Mouse (Mus musculus): ENCODE measurements around the gene Bola2. TPM values are rescaled to one million over a fixed set of nuclear protein-coding genes. Genes with fewer than 3 reads are reported as not detected.

Gene Bola2
- total RNA-seq (2015): 49.8 and 60.5 TPM in 2 replicates
- total RNA-seq (2017): 106 and 161 TPM in 2 replicates

DNA sequence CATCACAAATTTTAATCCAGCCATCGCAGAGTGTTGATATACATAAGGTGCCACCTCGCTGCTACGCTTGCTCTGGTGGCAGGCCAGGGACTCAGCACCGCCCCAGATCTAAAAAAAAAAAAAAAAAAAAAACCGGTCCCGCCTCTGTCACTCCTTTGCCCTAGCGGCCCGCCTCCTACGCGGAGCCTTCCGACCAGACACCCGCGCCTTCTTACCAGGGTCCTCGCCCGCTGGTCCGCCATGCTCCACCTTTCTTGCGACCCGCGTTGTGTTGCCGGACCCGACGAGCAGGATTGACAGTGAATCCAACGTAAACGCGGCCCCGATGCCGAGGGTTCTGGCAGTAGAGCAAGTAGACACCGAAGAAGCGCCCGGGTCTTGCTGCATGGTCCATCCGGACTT lies at the start of gene Bola2:
Bola2 (plus strand) TSS at position 192 of the 402 bp plus-strand sequence.
- ATAC-seq (ENCODE audit: poor library complexity, severe bottlenecking): peak; percentile 66

- ATAC-seq (ENCODE audit: poor library complexity, severe bottlenecking): no peak
Measured at GRCm38 (mm10) chr7:126645708-126646107, 49.5 kb upstream of the Bola2 start.

DNA sequence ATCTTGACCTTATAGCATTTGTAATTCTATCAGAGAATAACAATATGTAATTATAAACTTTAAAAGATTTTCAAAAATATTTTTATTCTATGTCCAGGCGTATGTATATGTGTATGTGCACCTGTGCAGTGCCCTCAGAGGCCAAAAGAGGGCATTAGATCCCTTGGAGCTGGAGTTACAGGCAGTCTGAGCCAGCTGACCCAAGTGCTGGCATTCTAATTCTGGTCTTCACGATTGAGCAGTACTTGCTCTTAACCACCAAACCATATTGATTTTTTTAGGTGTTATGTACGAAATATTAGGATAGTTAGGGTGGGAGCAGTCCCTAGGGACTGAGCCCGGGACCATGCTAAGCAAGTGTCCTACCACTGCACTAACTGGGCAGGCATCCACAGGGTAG lies 46.7 kb upstream of the Bola2 start:
- ATAC-seq (ENCODE audit: poor library complexity, severe bottlenecking): no peak

DNA sequence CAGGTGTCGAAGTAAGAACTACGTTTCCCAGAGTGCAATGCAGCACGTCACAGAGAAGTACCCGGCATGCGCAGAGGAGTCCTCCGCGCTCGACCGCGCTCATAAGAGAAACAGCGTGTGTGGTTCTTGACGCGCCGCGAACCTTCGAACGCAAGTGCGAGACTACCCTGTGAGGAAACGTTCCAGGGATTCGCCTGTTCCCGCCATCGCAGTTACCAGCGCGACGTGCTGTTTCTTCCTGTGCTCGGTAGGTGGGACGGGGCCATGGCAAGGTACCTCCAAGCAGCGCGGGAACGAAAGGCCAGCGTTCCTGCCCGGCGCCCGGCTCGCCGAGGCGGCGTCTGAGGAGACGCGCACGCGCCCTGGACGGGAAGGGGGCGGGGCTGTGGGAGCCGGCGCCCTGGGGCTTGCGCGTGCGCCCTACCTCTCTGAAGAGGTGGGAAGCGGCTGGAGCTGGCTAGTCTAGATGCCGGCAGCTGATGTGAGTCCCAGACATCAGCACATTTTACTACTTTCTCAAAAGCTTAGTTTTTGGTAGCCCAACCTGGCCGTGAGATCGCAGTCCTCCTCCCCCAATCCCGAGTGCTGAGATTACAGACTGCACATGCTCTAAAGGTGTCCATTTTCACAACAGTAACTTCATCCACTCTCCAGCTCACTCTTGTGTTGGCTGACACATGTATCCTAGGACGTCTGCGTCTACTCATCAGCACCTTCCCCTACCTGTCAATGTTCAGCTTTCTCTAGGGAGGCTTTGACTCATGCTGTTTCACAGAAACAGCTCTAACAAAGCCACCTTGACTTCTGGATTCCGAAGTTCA lies 45.8 kb upstream of the Bola2 start, which contains the start of gene Sgf29:
Sgf29 (plus strand) TSS at position 79 of the 821 bp plus-strand sequence.
- peak; percentile 97 for ATAC-seq (ENCODE audit: poor library complexity, severe bottlenecking)

DNA sequence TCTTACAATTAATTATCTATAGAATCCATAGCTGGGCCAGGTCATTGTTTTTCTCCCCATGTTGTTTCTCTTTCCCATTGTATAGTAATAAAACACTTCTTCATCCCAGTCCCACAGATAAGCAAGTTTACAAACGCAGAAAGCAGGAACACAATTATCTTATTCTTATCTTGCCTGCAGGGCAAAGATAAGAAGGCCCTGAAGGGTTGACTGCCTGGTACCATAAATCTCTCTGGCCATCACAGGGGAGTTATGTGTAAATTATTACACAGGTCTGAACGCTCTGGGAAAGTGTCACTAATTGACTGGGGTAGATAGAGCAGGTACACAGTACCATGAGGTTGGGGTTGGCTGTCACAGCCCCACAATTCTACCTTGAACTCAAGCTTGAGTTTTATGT lies 44.3 kb upstream of the Bola2 start:
- ATAC-seq (ENCODE audit: poor library complexity, severe bottlenecking): no peak

DNA sequence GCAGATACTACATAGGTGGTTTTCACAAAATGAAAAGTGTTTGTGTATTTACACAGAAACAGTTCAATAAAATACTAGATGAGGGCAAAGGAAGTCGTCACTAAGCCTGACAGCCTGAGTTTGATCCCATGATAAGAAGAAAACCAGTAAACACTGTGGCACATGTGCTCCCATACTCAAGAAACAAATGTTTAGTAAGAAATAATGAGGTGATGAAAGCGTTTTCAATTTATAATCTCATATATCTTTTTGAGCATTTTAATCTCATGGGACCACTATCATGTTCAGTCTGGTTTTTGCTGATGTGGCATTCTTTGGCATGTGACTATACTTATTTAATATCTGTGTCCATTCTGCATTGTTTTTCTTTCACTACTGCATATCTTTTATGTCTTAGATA lies 41.2 kb upstream of the Bola2 start:
- ATAC-seq (ENCODE audit: poor library complexity, severe bottlenecking): no peak

DNA sequence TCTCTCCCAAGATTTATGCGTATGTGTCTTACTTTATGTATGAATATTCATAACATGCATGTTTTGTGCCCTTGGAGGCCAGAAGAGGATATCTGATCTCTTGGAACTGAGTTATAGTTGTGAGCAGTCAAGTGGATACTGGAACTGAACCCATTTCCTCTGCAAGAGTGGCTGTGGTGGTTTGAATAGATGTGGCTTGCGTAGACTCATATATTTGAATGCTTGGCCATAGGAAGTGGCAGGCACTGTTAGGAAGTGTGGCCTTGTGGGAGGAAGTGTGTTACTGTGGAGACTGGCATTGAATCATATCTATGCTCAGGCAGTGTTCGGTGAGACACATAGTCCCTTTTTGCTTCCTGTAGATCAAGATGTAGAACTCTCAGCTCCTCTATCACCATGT lies 39.5 kb upstream of the Bola2 start:
- peak; percentile 80 for ATAC-seq (ENCODE audit: poor library complexity, severe bottlenecking)

DNA sequence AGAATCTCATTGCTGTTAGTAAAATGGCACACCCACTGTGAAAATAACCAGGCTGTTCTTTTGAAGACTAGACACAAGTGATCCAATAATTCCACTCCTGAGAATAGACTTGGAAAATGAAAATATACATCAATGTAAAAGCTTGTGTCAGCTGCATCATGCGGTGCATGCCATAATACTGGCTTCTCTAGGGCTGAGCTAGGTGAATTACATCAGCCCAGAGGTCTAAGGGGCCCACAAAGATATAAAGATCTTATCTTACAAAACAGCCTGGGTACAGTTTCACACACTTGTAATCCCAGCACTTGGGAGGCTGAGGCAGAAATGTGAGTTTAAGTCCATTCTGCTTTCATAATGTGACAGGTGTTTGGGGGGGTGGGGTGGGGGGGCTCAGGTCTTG lies 37.7 kb upstream of the Bola2 start:
- no peak for ATAC-seq (ENCODE audit: poor library complexity, severe bottlenecking)

GRCm38 (mm10) chr7:126659771-126660170 lies 35.4 kb upstream of the Bola2 start:
- ATAC-seq (ENCODE audit: poor library complexity, severe bottlenecking): no peak

DNA sequence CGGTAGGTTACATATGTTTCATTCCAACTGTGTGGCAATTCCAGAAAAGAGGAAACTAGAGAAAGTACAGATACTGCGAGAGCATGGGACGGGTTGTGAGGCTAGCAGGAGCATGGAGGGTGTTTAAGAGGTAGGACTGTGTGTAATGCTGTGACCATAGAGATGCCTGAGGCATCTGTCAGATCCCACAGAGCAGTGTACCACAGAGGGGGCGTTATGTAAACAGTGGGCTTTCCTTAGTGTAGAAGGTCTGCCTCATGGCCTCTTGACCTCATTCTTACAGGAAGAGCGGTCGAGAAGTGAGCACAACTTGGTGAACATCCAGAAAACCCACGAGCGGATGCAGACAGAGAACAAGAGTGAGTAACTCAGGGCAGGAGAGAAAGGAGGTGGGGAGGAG lies 31.6 kb upstream of the Bola2 start:
- no peak for ATAC-seq (ENCODE audit: poor library complexity, severe bottlenecking)

- ATAC-seq (ENCODE audit: poor library complexity, severe bottlenecking): no peak
Measured at GRCm38 (mm10) chr7:126665269-126665668, 29.9 kb upstream of the Bola2 start.

- peak; percentile 75 for ATAC-seq (ENCODE audit: poor library complexity, severe bottlenecking)
Measured at GRCm38 (mm10) chr7:126667495-126668090, 27.6 kb upstream of the Bola2 start.

DNA sequence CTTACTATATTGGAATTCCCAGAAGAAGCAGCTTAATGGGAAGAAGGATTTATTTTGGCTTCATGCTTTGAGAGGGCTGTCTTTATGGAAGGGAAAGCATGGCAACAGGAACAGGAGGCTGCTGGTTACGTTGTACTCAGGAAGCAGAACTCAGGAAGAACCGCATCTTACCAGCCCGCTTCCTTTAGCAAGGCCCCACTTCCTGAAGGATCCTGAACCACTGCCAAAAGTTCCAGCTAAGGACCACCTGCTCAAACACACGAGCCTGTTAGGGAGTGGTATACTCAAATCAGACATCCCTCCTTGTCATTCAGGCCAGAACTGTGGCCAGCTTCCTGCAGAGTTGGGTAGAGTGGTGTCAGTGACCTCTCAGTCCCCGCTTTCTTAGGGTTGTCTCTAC lies 26.7 kb upstream of the Bola2 start:
- 0 out of 2 replicates have a peak, but pooled peaks have one; percentile 31 for ATAC-seq (ENCODE audit: poor library complexity, severe bottlenecking)

- no peak for ATAC-seq (ENCODE audit: poor library complexity, severe bottlenecking)
Measured at GRCm38 (mm10) chr7:126670152-126670551, 25.0 kb upstream of the Bola2 start.

GRCm38 (mm10) chr7:126672111-126672510 lies 23.1 kb upstream of the Bola2 start:
- ATAC-seq (ENCODE audit: poor library complexity, severe bottlenecking): no peak

DNA sequence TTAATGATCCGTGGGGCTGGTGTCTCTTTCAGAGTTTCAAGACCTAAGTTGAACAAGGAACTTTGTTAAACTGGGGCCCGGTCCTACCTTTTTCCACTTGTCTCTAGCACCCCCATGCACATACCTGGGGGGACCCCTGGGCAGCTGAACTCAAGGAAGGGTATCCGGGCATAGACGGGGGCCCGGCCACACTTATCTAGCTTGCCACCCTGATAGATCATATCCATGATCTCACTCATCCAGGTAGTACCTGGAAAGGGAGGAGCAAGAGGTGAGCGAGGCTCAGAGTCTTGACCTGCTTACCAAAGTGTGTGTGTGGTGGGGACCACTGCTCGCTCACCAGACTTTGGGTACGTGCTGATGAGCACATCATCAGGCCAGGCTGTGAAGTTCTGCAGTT lies 20.1 kb upstream of the Bola2 start:
- ATAC-seq (ENCODE audit: poor library complexity, severe bottlenecking): no peak

DNA sequence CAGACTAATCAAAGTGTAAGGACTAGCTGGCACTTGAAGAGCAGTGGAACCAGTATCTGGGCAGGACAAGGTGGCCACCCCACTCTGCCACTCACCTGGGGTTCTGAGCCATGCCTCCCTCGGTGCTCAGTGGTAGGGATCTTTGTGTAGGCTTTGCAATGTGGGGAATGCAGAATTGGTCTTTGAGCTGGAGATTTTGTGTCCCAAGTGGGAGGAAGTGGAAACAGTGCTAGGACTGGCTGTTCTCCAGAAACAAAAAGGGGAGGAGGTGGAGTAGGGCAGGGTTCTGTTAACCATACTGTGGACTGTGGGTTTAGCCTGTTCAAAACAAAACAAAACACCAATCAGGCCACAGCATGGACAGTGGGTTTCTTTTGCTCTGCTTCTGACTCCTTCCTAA lies 19.0 kb upstream of the Bola2 start, which contains the start of gene Sult1a1:
Sult1a1 (minus strand) TSS at position 226 of the 400 bp plus-strand sequence.
- ATAC-seq (ENCODE audit: poor library complexity, severe bottlenecking): no peak

GRCm38 (mm10) chr7:126676631-126677220 lies 18.5 kb upstream of the Bola2 start:
- ATAC-seq (ENCODE audit: poor library complexity, severe bottlenecking): no peak

DNA sequence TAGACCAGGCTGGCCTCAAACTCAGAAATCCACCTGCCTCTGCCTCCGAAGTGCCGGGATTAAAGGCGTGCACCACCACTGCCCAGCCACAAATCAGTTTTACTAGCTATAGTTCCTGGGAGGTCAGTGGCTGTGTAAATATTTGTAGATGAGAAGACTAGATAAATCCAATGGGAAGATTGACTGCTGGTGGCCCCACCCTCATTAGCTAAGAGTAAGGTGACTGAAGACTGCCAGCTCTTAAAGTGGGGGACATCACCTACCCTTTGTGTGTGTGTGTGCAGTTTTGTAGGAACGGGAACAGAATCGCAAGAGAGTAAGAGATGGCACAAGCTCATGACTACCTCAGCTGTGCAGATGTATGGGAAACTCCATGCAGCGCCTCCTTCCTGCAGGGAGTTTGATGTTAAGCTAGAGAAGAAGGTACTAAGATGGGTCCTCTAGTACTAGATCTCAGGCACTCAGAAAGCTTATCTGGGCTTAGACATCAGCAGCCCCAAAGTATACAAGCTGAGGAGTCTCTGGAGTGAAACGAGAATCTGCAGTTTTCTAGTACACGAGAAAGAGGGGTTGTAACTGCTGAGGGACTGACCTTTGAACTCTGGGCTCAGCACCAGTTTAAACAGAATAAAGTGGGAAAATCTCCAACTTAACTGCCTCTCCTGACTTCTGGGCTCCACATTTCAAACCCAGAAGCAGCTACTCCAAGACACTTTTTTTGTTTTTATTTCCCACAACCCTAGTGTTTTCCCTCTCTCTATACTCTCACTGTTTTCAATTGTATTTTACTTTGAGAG lies 16.5 kb upstream of the Bola2 start:
- no peak for ATAC-seq (ENCODE audit: poor library complexity, severe bottlenecking)

- ATAC-seq (ENCODE audit: poor library complexity, severe bottlenecking): no peak
Measured at GRCm38 (mm10) chr7:126679683-126680082, 15.5 kb upstream of the Bola2 start.

- no peak for ATAC-seq (ENCODE audit: poor library complexity, severe bottlenecking)
Measured at GRCm38 (mm10) chr7:126681221-126681620, 14.0 kb upstream of the Bola2 start.

Measured in megakaryocyte, adult 5-6 weeks (primary cell).